11 mouse cellular contexts compared by ENCODE assay signal in the genomic region with DNA sequence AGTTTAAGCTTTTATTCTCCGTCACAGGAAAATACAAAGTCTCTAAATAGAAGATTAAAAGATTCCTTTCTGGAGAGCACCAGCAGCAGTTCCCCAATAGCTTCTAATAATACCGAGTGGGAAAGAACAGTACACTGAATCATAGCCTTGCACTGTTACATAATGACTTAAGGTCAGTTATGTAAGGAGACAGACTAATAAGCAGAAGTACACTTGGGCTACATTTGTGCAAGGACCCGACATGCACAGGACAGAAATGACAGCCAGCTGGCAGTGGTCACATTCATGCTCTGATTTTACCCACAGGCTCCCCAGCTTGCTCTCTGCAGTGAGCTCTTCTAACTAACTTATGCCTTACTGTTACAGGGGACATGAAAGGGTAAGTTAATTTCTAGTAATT.
A peak's percentile ranks its signal among the peaks of the same experiment; 100 is the strongest.
DNase-seq lines count a peak whose midpoint lies in the region; ATAC-seq lines count a peak whose summit lies in the region.
"Had no signal": no experiment of that assay in that cellular context is flagged by ENCODE, and none has a peak within 500 bp of the region (broad histone marks: within the 10 kb centered on the region; RNA-seq: fewer than 3 reads in every experiment).

No protein-coding gene starts in this region.

- intact Hi-C loops in heart, postnatal 25 days (cut with DNase I), result no loop called here

- peak; percentile 61 to 64 for DNase-seq in heart, adult 9 months (ENCODE audit: low spot score in 2 of 2)
- DNase-seq in heart, postnatal 25 days (ENCODE audit: low spot score), result no peak
- DNase-seq in adipocyte (ENCODE audit: low spot score), result peak; percentile 11
- DNase-seq in adrenal gland, postnatal 14 days, result peak; percentile 54
- no peak for DNase-seq in urinary bladder, adult 2 months (ENCODE audit: low spot score)
- no peak for DNase-seq in thymus, postnatal 14 days
- DNase-seq: liver; midbrain, embryonic 14.5 days had no signal

- ATAC-seq in hematopoietic stem cell, adult 5-6 weeks (replicated peaks in 1 of 2; ENCODE audit: insufficient read depth in 1 of 2, low FRiP score in 2 of 2, low TSS enrichment in 1 of 2, low read depth in 1 of 2, poor library complexity in 2 of 2, severe bottlenecking in 2 of 2), result peak; percentile 66 to 67
- no peak for ATAC-seq in CD4-positive, CD25-positive, alpha-beta regulatory T cell, adult 4 months
- ATAC-seq: intestine, embryonic 16.5 days had no signal

Comparison
In these comparisons a context has a peak if more than half of its experiments do, and no peak if none do; other contexts are left out.
1. DNase-seq: peak in heart, adult 9 months (2 of 2), adipocyte (single experiment) and adrenal gland, postnatal 14 days (single experiment); none in heart, postnatal 25 days (single experiment), urinary bladder, adult 2 months (single experiment) and thymus, postnatal 14 days (single experiment).